Mouse (Mus musculus) c-Kit-positive CD71-positive TER-119-negative erythroid progenitor cells, embryonic 14.5 days (primary cell): ENCODE data around the gene Trpc4.

Source experiments
- DNase-seq: peaks from one replicate; pipeline ENCODE4 v3.0.0-alpha.2; 2013; ENCODE audit warnings: low read depth

The Trpc4 gene

DNA sequence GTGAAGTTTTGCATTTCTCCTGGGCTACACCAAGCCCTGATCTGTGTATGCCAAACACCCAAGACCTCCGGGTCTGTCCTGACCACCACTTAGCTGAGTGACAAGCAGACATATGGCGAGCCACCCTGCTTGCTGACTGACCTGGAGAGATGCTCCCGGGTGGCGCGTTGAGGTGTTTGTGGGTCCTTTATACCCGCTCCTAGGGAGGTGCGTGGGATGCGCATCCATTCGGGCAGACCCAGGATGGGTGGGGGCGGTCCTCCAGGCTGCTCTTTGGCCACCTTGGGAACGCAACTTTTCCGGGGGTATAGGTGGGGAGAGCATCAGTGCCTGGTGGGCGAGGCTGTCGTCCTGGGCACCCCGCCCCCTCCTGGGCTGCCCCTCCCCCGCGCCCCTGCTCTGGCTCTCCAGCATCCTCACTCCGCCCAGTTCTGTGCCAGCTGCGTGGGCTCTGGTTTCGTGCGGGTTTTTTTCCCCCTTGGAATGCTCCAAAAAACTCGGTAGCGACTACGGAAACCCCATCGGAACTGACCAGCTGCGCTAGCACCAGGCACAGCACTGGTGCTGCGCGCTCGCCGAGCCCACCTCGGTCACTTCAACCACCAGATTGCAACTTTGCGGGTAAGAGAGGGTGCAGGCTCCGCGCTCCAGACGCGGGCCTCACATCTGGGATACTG, at the start of gene Trpc4:
Gene Trpc4, plus strand, starts transcription at position 397 of the 677 bp plus-strand sequence.
- DNase-seq, result no peak

- no peak for DNase-seq
Measured at GRCm38 (mm10) chr3:54111489-54111888, 44.3 kb upstream of the Trpc4 start.

- DNase-seq, result no peak
Measured at GRCm38 (mm10) chr3:54135376-54135775, 20.5 kb upstream of the Trpc4 start.

GRCm38 (mm10) chr3:54141376-54141775, 14.5 kb upstream of the Trpc4 start:
- DNase-seq, result no peak

- no peak for DNase-seq
Measured at GRCm38 (mm10) chr3:54154844-54155638, 794 bp upstream of the Trpc4 start.

GRCm38 (mm10) chr3:54156316-54157000, 623 bp downstream of the Trpc4 start:
- no peak for DNase-seq

DNA sequence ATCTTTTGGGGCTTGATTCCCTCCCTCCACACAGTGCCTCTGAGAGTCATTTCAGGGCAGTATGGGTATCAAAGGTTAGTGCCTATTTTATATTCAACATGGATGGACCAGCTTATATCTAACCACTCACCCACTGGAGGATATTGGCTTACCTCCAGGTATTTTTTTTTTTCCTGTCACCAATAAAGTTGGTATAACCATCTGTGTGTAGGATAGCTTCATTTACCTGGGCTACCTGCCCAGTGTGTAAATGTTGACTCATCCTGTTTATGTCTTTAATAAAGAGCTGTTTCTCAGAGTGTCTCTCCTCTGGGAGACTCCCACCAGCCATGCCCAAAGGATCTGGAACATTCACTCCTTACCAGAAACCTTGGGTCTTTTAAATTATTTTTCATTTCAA, 14.9 kb downstream of the Trpc4 start:
- DNase-seq, result no peak

- no peak for DNase-seq
Measured at GRCm38 (mm10) chr3:54177296-54177695, 21.5 kb downstream of the Trpc4 start.

GRCm38 (mm10) chr3:54190932-54191668, 35.3 kb downstream of the Trpc4 start:
- peak; percentile 20 for DNase-seq

- DNase-seq, result no peak
Measured at GRCm38 (mm10) chr3:54201231-54201630, 45.4 kb downstream of the Trpc4 start.

DNA sequence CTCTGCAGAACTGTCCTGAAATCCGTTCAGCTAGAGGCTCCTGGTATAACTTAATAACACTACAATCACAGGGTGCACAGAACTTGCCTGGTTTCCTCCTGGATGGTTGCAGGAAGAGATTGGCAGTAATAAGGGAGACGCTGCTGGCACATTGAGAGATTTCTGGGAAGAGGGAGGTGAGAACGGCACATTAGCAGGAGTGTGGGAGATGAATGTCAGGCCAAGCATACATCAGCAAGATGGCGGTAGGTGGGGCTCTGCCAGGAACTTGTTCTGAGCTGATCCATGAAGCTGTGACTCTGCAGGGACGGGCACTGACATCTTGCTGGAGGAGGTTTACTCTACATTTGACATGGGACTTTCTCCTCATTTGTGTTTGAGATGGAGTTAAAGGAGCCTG, 48.6 kb downstream of the Trpc4 start:
- DNase-seq, result no peak

DNA sequence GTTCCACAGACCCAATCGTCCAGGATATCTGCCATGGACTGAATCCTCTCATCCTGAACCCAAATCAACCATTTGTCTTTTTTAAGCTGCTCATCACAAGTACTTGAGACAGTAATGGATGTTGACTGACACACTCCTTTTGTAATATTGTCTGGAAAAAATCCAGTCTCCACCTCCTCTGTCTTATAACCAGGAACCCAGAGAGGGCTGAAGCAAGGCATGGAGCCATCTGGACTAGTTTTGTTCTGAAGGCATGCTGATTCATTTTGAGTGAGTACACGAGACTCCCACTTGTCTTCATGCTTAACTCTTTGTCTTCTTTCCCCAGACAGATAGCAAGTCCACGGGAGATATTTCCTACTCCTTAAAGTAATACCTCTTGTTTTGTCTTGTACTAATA, 54.3 kb downstream of the Trpc4 start:
- no peak for DNase-seq

DNA sequence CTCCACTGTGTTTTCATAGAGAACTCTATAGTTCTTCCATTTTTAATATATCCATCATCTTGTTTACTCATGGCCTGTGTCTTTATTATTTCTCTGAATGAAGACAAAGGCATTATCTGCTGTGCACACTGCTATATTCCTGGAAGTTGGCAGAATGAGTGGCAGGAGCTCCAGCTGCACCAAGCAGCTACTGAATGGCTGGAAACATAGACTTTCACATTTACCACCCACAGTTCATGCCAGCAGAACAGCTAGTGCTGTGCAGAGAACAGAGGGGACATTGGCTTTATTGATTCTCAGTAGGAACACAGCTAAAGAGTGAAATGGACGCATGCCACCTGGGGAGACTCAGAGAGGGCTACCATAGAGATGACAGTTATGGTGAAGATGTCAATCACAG, 55.6 kb downstream of the Trpc4 start:
- DNase-seq, result no peak

GRCm38 (mm10) chr3:54222549-54222948, 66.7 kb downstream of the Trpc4 start:
- no peak for DNase-seq

DNA sequence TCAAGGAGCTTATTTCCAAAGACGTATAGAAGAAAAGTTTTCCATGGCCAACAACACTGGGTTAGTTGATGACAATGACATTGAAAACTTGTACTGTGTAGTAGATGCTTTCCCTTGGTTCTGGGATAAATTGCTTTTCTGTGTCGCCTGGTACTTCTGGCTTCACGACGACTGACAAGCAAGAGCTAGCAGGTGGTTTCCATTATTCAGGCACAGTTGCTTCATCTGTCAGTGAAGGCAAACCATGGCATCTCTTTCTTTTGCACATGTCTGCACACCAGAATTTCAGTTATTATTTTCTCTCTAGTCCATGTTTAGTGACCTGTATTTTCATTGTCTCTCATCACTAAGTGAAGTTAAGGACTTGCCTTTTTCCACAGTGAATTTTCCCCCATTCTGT, 72.6 kb downstream of the Trpc4 start:
- DNase-seq, result no peak

DNA sequence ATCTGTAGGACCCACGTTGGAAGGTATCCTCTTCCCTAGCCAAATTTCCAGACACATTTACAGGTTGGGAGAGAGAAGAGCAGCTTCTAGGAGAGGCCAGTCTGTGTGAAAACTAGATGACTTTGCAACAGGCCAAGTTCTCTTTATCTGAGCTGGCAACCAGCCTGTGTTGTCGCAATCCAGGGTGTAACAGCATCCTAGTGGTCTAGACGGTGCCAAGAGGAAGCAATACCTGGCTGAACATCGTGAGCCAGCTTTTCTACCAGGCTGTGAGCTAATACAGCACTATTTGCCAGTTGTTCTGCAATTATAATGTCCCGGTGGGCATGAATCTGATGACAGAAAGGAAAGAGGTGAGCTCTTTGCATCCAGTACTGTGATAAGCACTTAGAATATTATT, 83.1 kb downstream of the Trpc4 start:
- DNase-seq, result no peak

- no peak for DNase-seq
Measured at GRCm38 (mm10) chr3:54239426-54239825, 83.6 kb downstream of the Trpc4 start.

GRCm38 (mm10) chr3:54243136-54243535, 87.3 kb downstream of the Trpc4 start:
- no peak for DNase-seq

DNA sequence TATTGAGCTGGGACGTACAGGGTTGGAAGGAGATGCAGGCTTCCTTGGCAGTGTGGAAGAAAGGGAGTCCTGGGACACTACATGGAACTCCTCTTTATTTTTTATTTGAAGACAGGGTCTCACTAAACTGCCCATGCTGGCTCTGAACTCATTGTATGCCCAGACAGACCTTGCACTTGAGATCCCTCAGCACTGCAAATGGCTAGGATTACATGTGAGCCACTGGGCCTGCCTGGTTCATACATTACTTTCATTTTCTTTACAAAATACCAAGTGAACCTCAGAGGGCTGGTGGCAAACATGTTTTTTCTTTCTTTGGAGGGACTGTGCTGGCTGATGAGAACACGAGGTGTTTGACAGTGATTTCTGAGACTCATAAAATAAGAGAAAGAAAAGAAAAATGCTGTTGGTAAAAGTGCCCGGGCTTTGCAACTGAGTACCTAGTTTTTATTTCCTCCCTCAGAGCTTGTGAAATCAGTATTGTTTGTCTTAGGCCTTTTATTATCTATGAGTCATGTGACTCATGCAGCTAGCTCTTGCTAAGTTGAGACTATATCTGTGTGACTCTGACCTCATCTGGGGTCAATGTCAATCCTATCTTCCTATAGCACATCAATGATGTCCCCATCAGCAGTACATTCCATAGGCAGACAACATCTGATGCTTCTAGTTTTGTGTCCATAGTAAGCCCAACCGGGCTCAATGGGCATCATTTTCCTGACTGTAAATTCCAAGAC, 89.1 kb downstream of the Trpc4 start:
- no peak for DNase-seq

DNA sequence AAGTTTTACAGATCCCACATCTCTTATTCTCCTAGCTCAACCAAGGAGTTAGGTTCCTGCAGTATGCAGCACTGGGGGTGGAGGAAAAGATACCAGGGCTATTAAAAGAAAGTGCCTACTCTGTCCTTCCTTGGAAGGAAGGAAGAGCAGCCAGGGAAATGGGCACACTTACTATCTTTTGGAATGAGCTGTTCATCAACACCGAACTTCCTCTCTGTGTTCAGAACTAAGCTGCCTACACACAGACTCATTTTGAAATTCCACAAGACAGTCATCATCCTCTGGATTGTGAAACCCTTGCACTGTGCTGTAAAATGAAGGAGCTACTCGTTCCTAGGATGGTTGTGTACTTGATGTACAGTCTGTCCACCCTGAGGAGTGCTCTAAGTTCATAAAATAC, 90.6 kb downstream of the Trpc4 start:
- DNase-seq, result no peak

GRCm38 (mm10) chr3:54249311-54249710, 93.5 kb downstream of the Trpc4 start:
- no peak for DNase-seq

GRCm38 (mm10) chr3:54266943-54267342, 111.1 kb downstream of the Trpc4 start:
- DNase-seq, result no peak
